Mouse (Mus musculus) left cerebral cortex, postnatal 4 days (tissue): ENCODE measurements around the gene Efemp2. TPM values are rescaled to one million over a fixed set of nuclear protein-coding genes. Genes with fewer than 3 reads are reported as not detected.
"Not testable (repeated sequence)": the region's sequence is repeated elsewhere in the genome, so short reads cannot be mapped to it uniquely, and the experiment has no call there.

Experiments used
- DNase-seq: peaks from one replicate; pipeline ENCODE4 v3.0.0-alpha.2; 2022
- intact Hi-C: fragments of 180-260 bp; cut with DNase I; formaldehyde crosslinking; loops from one replicate; pipeline ENCODE4 v1.15.1; 2025
- total RNA-seq, 2 experiments: library from RNA; stranded (reverse); gene quantifications; 2 replicates each; pipeline ENCODE4 v1.2.3; 2021

Efemp2 gene
- total RNA-seq, 2 experiments from 2014 or later: 23.7 to 25.4 TPM

GRCm38 (mm10) chr19:5475069-5475714 is 1.4 kb downstream of the Efemp2 start:
- no peak for DNase-seq
- intact Hi-C loops: no loop called here

GRCm38 (mm10) chr19:5477004-5477667 is 3.4 kb downstream of the Efemp2 start:
- no peak for DNase-seq
- intact Hi-C loops: no loop called here

- intact Hi-C loops: no loop called here
These were observed 4.0 kb downstream of the Efemp2 start for GRCm38 (mm10) chr19:5477668-5478300.

GRCm38 (mm10) chr19:5480016-5480415 is 6.3 kb downstream of the Efemp2 start:
- intact Hi-C loops: no loop called here
- no peak for DNase-seq

More at GRCm38 (mm10) chr19:5477668-5478300, 4.0 kb downstream of the Efemp2 start:
- no peak for DNase-seq

- no peak for DNase-seq
- intact Hi-C loops: no loop called here
These were observed 7.6 kb downstream of the Efemp2 start for GRCm38 (mm10) chr19:5481398-5481797.

- DNase-seq: no peak
- intact Hi-C loops: no loop called here
These were observed 9.9 kb downstream of the Efemp2 start for GRCm38 (mm10) chr19:5483386-5484359.

- no peak for DNase-seq
- intact Hi-C loops: no loop called here
These were observed 10.7 kb downstream of the Efemp2 start for GRCm38 (mm10) chr19:5484496-5484895.

GRCm38 (mm10) chr19:5485371-5485770 is 11.6 kb downstream of the Efemp2 start:
- no peak for DNase-seq
- intact Hi-C loops: no loop called here

GRCm38 (mm10) chr19:5485821-5486220 is 12.1 kb downstream of the Efemp2 start:
- intact Hi-C loops: no loop called here

GRCm38 (mm10) chr19:5486286-5486685 is 12.5 kb downstream of the Efemp2 start:
- DNase-seq: no peak
- intact Hi-C loops: no loop called here

More at GRCm38 (mm10) chr19:5485821-5486220, 12.1 kb downstream of the Efemp2 start:
- no peak for DNase-seq

GRCm38 (mm10) chr19:5486771-5487170 is 13.0 kb downstream of the Efemp2 start:
- intact Hi-C loops: no loop called here
- no peak for DNase-seq

GRCm38 (mm10) chr19:5487768-5488550 is 14.2 kb downstream of the Efemp2 start, which contains the start of gene Mus81:
Gene Mus81, minus strand, starts transcription at chr19:5488402.
- intact Hi-C loops: no loop called here
- peak; percentile 98 for DNase-seq

- DNase-seq: peak; percentile 97
- intact Hi-C loops: no loop called here
These were observed 15.3 kb downstream of the Efemp2 start for GRCm38 (mm10) chr19:5488878-5489571.

- DNase-seq, intact Hi-C loops: not testable (repeated sequence)
These were observed 16.0 kb downstream of the Efemp2 start for GRCm38 (mm10) chr19:5489721-5490120.

GRCm38 (mm10) chr19:5490313-5490897 is 16.7 kb downstream of the Efemp2 start, which contains the start of gene Cfl1:
Gene Cfl1, plus strand, starts transcription at chr19:5490455.
- intact Hi-C loops: no loop called here

GRCm38 (mm10) chr19:5490898-5491708 is 17.3 kb downstream of the Efemp2 start:
- intact Hi-C loops: no loop called here
- DNase-seq: peak; percentile 81

More at GRCm38 (mm10) chr19:5490313-5490897, 16.7 kb downstream of the Efemp2 start, which contains the start of gene Cfl1:
- DNase-seq: peak; percentile 95

- DNase-seq: no peak
- intact Hi-C loops: no loop called here
These were observed 18.9 kb downstream of the Efemp2 start for GRCm38 (mm10) chr19:5492641-5493040.

GRCm38 (mm10) chr19:5493301-5493721 is 19.6 kb downstream of the Efemp2 start:
- intact Hi-C loops, DNase-seq: not testable (repeated sequence)
